Mouse (Mus musculus) neural tube, embryonic 10.5 days (tissue): ENCODE data around the gene Matn3.
"Not testable (repeated sequence)": the region's sequence is repeated elsewhere in the genome, so short reads cannot be mapped to it uniquely, and the experiment has no call there.

Experiments
- DNase-seq: peaks from one replicate; pipeline ENCODE4 v3.0.0-alpha.2; 2017; ENCODE audit warnings: low spot score; ENCODE audit errors: extremely low spot score

Matn3 gene

DNA sequence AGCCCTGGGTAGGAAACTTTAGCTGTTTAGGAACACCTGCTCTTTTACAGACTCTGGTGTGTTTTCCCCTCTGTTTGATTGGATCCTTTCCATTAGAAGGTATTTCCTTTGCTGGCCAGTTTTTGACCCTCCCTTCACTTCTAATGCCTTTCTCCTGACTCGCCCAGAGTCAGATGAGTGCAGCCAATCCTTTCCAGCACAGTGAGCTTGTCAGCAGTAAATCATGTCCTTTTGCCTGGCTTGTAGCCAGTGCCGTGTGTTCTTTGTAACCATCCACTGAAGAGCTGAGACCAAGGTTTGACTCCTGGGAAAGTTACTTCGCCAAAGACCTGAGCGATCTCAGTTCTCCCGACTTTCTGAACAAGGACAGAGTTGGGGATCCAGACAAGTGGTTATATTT is 12.4 kb upstream of the Matn3 start:
- DNase-seq: no peak

DNA sequence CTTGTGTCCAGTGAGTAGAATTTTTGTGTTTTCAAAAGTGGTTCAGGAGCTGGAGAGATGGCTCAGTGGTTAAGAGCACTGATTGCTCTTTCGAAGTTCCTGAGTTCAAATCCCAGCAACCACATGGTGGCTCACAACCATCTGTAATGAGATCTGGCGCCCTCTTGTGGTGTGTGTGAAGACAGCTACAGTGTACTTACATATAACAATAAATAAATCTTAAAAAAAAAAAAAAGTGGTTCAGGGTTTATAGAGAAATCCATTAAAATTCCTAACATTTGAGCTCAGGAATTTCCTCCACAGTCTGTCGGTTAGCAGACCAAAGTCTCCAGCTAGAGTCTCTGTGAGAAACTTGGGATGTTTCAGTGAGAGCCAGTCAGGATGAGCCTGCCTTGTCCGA is 11.5 kb upstream of the Matn3 start:
- not testable (repeated sequence) for DNase-seq

DNA sequence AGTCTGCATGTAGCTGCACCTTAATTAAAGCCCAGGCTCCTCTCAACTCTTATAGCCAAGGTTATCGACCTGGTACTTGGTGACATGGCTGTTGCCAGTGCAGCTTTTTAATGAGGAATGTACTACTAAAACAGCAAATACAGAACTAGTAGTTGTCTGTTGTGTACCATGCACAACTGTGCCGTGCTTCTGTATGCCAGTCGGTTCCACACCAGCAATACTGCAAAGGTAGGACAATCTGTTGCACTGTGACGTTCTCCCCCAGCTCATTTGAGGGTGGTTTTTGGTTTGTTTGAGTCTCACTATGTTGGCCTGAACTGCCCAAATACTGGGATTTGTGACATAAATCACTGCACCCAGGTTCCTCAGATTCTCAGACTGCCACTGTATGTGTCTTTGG is 8.2 kb upstream of the Matn3 start:
- DNase-seq: no peak

DNA sequence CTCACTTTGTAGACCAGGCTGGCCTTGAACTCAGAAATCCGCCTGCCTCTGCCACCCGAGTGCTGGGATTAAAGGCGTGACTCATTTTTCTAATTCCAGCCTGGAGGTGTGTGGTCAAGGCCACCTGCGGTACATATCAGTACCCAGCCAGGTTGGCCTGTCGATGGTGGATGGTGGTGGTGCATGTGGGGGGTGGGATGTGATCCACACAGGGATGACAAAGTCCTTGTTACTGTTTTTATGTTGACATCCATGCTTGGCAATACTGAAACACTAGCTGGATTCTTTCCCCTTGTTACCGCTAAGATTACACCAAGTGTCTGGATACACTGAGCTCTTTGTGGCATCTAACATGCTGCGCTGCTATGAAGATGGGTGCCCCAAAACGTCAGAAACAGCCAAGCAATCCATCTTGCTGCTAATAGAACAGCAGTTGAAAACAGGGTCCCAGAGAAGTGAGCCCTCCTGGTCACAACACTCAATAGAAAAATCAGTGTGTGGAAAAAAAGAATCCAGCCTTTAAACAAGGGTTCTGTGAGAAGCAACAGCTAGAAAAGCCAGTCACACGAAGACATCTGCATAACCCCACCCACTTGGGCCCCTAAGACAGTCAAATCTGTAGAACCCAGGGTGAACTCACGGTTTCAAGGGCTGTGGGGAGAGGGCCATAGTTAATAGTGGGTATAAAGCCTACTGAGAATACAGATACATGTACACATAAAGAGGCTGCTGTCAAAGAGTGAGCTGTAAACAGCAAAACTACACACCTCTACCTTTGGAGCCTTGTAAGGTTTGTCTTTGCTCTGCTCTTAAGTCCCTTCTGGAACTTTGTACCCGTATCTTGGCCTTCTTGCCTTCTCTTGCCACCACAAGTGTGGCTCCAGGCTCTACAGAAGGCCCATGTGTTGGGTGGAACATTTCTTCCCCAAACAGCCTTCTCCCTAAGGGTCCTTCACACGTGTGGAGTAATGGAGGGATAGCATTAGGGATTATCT is 7.4 kb upstream of the Matn3 start:
- DNase-seq: no peak

DNA sequence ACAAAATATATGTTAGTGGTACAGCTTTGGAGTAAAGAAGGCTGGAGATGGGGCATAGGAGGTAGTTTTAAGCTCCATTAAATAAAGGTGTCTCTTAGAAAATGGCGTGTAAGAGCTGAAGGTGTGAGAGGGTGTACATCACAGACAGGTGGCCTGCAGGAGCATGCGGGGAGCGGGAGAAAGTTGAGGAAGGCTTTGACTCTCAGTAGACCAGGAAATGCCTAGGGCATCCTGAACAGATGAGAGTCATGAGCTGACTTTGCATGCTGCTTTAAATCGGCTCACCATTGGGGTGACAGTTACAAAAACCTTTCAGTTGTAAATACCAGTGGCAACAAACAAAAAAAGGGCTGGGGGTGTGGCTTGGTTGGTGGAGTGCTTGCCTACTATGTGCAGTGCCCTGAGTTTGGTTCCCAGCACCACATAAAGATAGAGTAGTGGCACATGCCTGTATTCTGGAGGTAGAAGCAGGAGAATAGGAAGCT is 6.6 kb upstream of the Matn3 start:
- no peak for DNase-seq

DNA sequence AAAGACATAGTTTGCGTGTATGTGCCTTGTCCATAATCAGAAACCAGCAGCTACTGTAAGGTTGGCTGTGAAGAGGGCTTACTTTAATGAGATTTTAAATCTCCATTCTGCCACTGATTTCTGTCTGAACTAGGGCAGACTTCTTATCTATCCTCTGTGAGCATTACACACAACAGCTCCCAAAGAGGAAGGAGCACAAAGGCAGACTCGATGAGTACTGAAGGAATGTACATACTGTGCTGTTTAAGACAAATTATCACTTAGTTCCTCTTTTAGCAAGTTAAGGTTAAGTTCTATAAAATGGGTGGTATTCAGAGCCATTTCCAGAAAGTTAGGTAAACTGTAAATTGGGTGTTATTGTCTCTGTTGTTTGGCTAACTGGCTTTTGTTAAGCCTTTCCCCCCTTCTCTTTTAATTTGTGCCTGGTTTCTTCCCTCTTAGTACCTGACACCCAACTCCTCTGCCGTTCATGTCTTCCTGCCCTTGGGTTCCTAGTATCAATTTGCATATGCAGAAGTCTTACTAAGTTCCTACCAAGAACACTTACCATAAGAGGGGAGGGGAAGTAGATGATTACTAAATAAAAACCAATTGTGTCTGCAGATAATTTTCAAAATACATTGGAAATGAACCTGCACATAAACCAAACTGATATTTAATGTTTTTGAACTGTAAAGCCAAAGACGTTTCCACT is 5.9 kb upstream of the Matn3 start:
- DNase-seq: no peak

DNA sequence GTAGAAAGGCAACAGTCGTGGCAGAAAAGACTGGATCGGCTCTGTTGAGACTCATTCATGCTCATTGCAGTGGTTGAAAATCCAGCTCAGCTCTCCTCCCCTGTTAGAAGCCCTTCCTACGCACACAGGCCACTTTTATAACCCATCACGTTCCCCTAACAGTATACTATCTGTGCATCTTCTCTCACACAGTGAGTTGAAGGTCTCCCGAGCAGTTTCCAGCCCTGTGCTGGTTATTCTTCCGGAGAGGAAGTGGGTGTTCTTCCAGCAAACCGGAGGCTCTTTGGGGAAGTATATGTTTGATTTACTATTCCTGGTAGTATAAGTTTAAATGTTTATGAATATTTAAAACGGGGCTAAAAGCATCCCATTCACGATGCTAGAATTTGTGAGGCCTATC is 566 bp upstream of the Matn3 start:
- no peak for DNase-seq

DNA sequence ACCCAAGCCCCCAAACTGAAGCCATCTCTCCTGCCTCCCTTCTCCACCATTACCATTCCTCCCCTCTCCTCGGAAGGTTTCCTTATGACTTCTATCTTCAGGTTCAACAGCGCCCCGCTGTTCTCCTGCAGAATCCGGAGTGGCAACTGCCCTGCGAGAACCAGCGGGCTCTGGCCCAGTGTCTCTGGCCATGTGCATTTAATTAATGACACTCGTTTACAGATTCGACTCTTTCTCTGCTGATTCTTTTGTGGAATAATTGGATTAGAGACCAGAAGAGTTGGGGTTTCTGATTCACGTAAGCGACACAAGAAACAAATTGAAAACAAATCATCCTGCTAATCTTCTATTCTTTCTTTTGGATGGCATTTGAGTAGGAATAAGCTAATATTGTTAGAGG is 5.4 kb downstream of the Matn3 start:
- DNase-seq: no peak

DNA sequence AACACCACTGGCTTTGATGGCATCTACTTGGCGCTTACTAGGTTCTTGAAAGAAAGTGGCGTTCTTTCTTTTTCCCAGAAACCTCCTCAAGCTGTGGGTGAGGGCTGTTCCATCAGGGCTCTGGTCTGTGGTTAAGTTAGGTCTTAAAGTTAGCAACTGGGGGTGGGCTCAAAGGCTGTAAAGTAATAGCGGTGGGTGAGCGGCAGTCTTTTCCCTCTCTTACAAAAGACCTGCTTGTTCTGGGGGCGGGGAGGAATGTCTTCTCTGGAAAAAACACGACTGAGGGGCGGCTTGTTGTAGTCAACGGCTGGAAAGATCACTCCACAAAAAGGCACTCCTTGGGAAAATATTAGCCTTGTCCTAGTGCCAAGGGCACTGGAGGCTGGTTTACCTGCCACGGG is 6.4 kb downstream of the Matn3 start:
- DNase-seq: no peak

DNA sequence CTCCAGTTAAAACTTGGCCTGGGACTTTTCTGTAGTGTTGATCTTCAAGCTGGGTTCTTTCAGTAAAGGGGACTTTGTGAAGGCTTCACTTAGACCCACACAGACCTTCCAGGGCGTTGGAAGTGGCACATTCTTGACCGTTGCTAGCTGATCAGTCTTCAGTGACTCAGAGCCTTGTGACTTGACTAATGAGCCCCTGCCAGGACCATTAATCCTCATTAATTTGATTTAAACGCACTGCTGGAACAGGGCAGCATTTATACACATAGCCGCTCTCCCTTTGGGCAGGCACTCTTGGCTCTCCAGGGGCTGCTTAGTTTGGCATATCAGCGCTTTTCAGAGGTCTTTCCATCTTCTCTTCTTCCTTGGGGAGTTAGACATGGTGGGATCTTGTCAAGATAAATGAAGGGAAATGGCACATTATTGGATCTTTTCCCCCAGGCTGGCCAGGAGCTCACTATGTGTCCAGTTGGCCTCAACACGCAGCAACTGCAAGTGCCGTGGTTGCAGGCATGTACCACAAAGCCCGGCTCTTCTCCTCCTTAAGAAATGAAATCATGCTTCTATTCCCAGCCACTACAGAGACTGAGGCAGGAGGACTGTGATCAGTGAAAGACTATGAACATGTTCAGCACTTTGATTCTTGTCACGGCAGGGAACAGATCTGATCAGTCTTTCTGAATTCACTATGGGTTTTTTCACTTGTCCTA is 14.0 kb downstream of the Matn3 start:
- no peak for DNase-seq

DNA sequence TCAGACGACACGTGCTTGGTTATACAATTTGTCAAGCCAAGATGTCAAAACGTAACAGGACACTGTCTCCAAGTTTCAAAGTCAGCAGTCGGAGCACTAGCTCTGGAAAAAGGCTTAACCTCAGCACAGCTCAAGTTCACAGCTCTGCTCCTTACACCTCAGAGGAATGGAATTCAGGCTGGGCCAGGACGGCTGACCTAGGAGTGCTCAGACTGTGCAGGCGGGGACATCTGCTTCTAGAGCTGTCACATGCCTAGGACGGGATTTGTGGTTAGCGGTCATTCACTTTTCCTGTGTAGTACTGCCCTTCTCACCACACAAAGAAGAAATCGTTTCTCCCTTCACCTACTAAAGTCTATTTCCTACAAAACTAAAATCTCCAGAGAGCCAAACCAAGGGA is 22.1 kb downstream of the Matn3 start:
- DNase-seq: peak; percentile 49

DNA sequence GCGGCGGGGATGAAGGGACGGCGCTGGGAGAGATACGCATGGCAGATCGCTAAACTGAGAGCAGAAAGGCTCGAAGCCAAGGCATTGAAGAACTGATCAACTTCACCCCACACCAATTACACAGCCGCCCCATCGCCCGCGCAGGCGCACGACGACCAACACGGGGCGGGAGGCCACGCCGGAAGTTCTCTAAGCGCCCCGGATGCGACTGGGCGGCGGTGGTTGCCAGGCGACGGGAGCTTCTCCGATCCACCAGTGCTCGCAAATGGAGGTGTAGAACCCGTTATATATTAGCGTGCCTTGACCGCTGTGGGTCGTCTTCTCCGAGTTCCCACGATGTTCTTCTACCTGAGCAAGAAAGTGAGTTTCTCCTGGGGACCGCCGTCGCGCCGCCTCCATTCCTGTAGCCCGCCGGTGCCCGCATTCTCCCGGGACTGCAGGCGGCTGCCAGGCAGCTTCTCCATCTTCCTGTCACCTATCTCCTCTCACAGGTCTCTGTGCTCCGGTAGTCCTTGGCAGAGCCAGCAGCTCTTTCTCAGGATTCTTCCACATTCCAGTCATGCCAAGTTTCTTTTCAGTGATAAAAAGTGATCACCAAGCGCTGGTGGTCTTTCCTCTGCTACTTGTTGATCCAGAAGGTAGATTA is 26.2 kb downstream of the Matn3 start, which contains the start of gene Wdr35:
TSS of gene Wdr35 (plus strand) at position 73 of the 646 bp plus-strand sequence.
- peak; percentile 87 for DNase-seq

DNA sequence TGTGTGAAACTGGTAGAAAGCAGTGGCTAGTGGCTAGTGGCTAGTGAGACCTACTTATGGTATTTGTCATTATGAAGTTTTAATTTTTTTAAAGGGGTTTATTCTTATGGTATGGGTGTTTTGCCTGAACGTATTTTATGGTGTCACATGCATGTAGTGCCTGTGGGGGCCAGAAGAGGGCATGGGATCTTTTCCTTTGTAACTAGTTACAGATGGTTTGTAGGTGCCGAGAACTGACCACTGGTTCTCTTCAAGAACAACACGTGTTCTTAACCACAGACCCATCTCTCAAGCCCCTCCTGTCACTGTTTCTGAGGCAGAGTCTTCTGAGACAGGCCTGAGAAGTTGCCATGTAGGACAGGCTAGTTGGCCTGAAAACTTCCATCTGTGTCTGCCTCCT is 27.3 kb downstream of the Matn3 start:
- DNase-seq: no peak

DNA sequence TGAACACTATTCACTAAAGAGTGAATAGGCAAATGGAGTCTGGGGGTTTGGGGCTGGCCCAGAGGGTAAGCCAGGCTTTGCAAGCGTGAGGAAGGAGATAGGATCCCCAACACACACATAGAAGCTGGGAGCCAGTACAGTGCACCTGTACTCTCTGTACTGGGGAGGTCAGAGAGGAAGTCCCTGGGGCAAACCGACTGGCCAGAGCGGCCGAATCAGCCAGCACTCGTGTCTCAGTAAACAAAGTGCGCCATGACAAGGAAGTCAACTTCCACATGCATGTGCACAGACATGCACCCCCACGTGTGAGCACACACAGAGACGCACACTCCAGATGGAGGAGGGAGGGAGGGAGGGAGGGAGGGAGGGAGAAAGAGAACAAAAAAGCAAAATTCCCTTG is 45.5 kb downstream of the Matn3 start:
- DNase-seq: no peak

DNA sequence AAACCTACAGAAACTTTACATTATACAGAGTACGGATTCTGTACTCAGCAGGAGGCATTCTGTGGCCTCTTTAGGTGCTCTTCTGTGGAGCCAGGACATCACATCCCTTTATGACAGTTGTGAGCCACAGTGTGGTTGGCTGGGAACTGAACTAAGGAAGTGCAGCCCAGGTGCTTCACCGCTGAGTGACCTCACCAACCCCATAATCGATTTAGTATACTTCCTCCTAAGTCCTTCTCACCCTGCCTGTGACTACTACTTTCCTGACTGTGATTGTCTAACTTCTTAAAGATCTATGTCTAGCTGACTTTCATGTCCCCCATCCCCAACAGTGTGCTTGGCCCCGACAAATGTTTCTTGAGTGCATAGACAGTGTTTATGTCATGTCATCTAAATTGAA is 50.6 kb downstream of the Matn3 start:
- DNase-seq: no peak

DNA sequence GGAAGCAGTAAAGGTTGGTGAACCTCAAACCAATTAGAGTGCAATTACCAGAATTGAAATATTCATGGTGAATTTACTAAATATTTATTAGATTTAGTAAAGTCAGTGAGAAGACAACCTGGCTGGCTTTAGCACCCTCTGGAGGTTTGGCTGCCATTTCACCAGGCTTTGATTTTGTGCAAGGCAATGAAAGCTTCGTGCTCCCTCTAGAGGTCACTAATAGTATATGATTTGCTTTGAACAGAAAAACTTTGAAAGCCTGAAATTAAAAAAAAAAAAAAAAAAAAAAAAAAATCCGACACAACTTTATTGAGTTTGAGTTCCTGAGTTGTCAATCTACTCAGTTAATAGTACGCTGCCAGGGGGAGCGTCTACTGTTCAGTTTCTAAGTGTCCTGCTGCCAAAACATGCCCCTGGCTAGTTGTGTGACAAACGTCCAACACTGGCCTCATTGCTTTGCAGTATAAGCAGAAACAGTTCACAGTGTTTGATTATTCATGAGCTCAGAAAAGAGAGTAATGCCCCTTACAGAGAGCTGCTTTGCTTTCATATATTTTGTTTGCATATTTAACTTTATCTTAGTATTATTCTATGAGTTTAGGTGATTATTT is 54.4 kb downstream of the Matn3 start:
- no peak for DNase-seq

DNA sequence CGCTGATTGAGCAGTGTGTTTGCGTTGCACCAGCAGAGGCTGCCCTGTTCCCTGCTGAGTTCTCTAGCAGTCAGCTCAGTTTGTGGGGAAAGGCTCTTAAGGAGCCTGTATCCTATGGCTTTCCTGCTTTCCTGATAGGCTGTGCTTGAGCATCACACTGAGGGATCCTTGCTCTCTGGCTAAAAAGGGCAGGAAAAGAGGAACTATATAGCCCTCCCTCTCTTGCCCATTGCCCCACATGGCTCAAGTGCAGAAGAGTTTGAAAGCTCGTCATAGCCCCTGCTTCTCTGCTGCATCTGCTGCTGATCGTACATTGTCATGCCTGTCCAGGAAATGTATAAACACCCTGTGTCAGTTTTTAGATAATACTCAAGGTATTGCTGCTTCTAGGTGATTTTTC is 59.4 kb downstream of the Matn3 start:
- no peak for DNase-seq

DNA sequence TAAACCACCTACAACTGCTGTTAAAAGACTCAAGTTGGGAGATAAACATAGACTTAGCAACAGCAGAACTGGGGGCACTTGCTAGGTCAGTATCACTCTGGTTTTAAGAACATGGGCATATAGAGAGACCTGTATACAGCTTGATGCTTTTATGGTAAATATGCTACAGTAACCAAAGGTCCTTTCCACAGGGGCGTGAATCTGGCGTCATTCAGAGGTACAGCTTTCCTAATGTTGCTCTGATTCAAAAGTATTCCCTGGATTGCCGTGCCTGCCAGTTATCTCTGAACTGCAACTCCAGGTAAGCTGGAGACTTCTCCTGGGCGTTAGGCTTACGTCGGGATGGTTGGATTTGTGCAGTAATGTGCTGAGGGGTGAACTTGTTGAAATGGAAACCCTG is 60.1 kb downstream of the Matn3 start:
- no peak for DNase-seq

DNA sequence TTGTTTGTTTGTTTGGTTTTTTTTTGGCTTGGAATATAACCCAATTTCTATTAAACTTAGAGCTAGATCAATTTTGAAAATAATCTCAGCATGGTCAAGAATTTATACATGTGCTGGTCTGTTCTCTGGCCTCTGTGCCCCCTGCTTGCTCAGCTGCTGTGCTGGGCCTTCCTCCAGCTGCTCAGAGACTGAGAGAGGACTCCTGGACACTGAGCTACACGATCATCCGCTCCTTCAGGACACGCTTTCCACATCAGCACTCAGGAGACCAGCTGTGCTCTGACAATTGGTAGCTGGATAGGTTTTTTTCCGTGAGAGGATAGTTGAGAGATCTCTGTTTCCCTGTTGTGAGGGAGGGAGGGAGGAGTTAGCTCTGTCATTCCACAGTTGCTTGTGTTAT is 62.6 kb downstream of the Matn3 start:
- DNase-seq: no peak

DNA sequence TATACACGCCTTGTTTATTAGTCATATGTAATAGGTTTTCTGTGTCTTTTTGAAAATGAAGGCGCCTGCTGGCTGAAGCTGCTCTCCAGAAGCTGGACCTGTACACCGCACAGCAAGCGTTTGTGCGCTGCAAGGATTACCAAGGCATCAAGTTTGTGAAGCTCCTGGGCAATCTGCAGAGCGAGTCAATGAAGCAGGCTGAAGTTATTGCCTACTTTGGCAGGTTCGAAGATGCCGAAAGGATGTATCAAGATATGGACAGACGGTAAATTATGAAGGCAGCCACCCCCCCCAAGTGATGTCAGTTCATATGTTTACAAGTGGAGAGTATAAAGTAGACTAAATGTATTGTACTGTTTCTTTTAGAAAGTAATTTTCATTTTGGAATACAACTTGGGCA is 68.6 kb downstream of the Matn3 start:
- DNase-seq: no peak

DNA sequence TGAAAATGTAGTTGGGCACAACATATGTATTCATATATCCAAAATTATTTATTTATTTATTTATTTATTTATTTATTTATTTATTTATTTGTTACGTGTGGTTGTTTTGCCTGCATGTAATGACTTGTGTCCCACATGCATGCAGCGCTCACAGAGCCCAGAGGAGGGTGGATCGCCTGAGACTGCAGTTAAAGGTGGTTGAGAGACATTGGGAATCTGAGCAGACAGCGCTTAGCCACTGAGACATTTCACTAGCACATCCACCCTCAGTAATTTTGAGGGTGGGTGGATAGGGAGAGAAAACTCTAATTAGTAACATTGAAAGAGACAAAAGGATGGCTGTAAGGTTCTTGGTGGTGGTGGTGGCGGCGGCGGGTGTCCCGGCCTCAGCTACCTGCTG is 72.7 kb downstream of the Matn3 start:
- DNase-seq: no peak
